Mouse (Mus musculus): ENCODE results near the gene Cbwd1.

- TF ChIP-seq CTCF (IDR thresholded peaks at IDR 0.05; ENCODE audit: low read depth) (no peak), EP300 (IDR thresholded peaks at IDR 0.05; ENCODE audit: low read depth) (no peak)
These were observed 11.4 kb upstream of the Cbwd1 start for GRCm38 (mm10) chr19:24972701-24973390.
